Mouse (Mus musculus) kidney, adult 2 months (tissue): ENCODE data around the gene Mt1. TPM values are rescaled to one million over a fixed set of nuclear protein-coding genes. Genes with fewer than 3 reads are reported as not detected.
"Not testable (repeated sequence)": the region's sequence is repeated elsewhere in the genome, so short reads cannot be mapped to it uniquely, and the experiment has no call there.

ENCODE experiments used
- DNase-seq: peaks from one replicate; pipeline ENCODE4 v3.0.0; 2021
- H3K27ac ChIP-seq: fragments of 200-500 bp; 2 replicates; pipeline ENCODE4 v1.5.1; 2012; ENCODE audit warnings: low read depth, low read length, control low read depth, inconsistent platforms; ENCODE audit not compliant: insufficient read depth
- H3K27me3 ChIP-seq: fragments of 200-500 bp; replicated peaks from 2 replicates; pipeline ENCODE4 v1.6.1; 2012; ENCODE audit warnings: mild to moderate bottlenecking, moderate library complexity, low read length, inconsistent platforms; ENCODE audit not compliant: control insufficient read depth, insufficient read depth
- H3K36me3 ChIP-seq: fragments of 200-500 bp; 2 replicates; pipeline ENCODE4 v1.6.1; 2012; ENCODE audit warnings: mild to moderate bottlenecking, moderate library complexity, low read length, inconsistent platforms; ENCODE audit not compliant: control insufficient read depth, insufficient read depth
- H3K4me1 ChIP-seq: fragments of 200-500 bp; 2 replicates; pipeline ENCODE4 v1.6.1; 2011; ENCODE audit warnings: low read length; ENCODE audit not compliant: control insufficient read depth, insufficient read depth
- H3K4me3 ChIP-seq: fragments of 200-500 bp; 2 replicates; pipeline ENCODE4 v1.5.1; 2011; ENCODE audit warnings: mild to moderate bottlenecking, low read depth, low read length, control low read depth; ENCODE audit not compliant: insufficient read depth
- CTCF ChIP-seq: fragments of 200-500 bp; conservative IDR thresholded peaks from 2 replicates; pipeline ENCODE4 v1.5.1; 2011; ENCODE audit warnings: low read depth, mild to moderate bottlenecking, control low read depth, low read length, moderate library complexity, mixed read lengths; ENCODE audit not compliant: insufficient read depth, insufficient read length
- POLR2A ChIP-seq: fragments of 200-500 bp; IDR thresholded peaks from one replicate; pipeline ENCODE4 v1.6.1; 2011; ENCODE audit warnings: low read depth, low read length, control low read depth
- WGBS: fragments of 180-500 bp; shearing (Covaris S2); methylation state at CpG from one replicate; pipeline ENCODE4 v1.1.7; 2018; 5-methylcytosine and 5-hydroxymethylcytosine counted together
- polyA plus RNA-seq: library from polyadenylated mRNA; depleted of rRNA; stranded (reverse); fragments of >200 nt; gene quantifications from 2 replicates; pipeline ENCODE4 v1.2.3, GENCODE M21; 2012; rRNA removed

Gene Mt1
- polyA plus RNA-seq = 906 and 994 TPM in 2 replicates

- Histone ChIP-seq H3K27ac (peak within 1 kb of the TSS; percentile 90), H3K36me3 (no peaks in the 10 kb centered on the region), H3K4me1 (peaks cover 4% of the 10 kb centered on the region; the same call in 1 of the 2 replicates), H3K4me3 (peak within 1 kb of the TSS; percentile 70), H3K27me3 (no peaks in the 10 kb centered on the region)
- TF ChIP-seq CTCF = no peak
- peak; percentile 87 for TF ChIP-seq POLR2A
- WGBS = under 1% methylated on average over 50 of the region's 50 CpGs
- peak; percentile 93 for DNase-seq
Observed at GRCm38 (mm10) chr8:94178857-94179712, at the start of gene Mt1. Gene Mt1 (plus strand): TSS chr8:94179082.

- Histone ChIP-seq H3K27ac (no peak overlapping the region), H3K4me3 (no peak overlapping the region), H3K27me3 (no peaks in the 10 kb centered on the region), H3K36me3 (no peaks in the 10 kb centered on the region), H3K4me1 (no peaks in the 10 kb centered on the region)
- 91% methylated on average over 6 of the region's 6 CpGs for WGBS
- DNase-seq = no peak
- TF ChIP-seq POLR2A = no peak
- TF ChIP-seq CTCF = no peak
Observed at GRCm38 (mm10) chr8:94129133-94129789, 49.6 kb upstream of the Mt1 start.

GRCm38 (mm10) chr8:94130126-94130525 lies 48.8 kb upstream of the Mt1 start:
- no peak for DNase-seq
- H3K4me3 ChIP-seq = no peak overlapping the region
- 77% methylated on average over 4 of the region's 4 CpGs for WGBS
- H3K27me3 ChIP-seq = no peaks in the 10 kb centered on the region
- no peaks in the 10 kb centered on the region for H3K4me1 ChIP-seq
- H3K36me3 ChIP-seq = no peaks in the 10 kb centered on the region
- no peak overlapping the region for H3K27ac ChIP-seq
- TF ChIP-seq CTCF (no peak), POLR2A (no peak)

- Histone ChIP-seq H3K4me1 (no peaks in the 10 kb centered on the region), H3K27me3 (no peaks in the 10 kb centered on the region), H3K4me3 (no peak overlapping the region), H3K27ac (no peak overlapping the region), H3K36me3 (no peaks in the 10 kb centered on the region)
- TF ChIP-seq CTCF (no peak), POLR2A (no peak)
- WGBS = 72% methylated on average over 5 of the region's 5 CpGs
- no peak for DNase-seq
Observed at GRCm38 (mm10) chr8:94132096-94132495, 46.8 kb upstream of the Mt1 start.

GRCm38 (mm10) chr8:94134601-94135000 lies 44.3 kb upstream of the Mt1 start:
- 34% methylated on average over 3 of the region's 3 CpGs for WGBS
- not testable (repeated sequence) for DNase-seq, H3K27ac ChIP-seq, H3K4me1 ChIP-seq, H3K27me3 ChIP-seq, H3K36me3 ChIP-seq, H3K4me3 ChIP-seq

GRCm38 (mm10) chr8:94135556-94135955 lies 43.3 kb upstream of the Mt1 start:
- DNase-seq = no peak
- H3K4me1 ChIP-seq = no peaks in the 10 kb centered on the region
- no peak overlapping the region for H3K27ac ChIP-seq
- WGBS = 93% methylated on average over 6 of the region's 6 CpGs
- H3K4me3 ChIP-seq = no peak overlapping the region
- TF ChIP-seq CTCF = no peak
- no peak for TF ChIP-seq POLR2A
- no peaks in the 10 kb centered on the region for H3K36me3 ChIP-seq
- no peaks in the 10 kb centered on the region for H3K27me3 ChIP-seq

GRCm38 (mm10) chr8:94136192-94136591 lies 42.7 kb upstream of the Mt1 start:
- no peak overlapping the region for H3K27ac ChIP-seq
- no peak overlapping the region for H3K4me3 ChIP-seq
- WGBS = 73% methylated on average over 7 of the region's 7 CpGs
- no peaks in the 10 kb centered on the region for H3K36me3 ChIP-seq
- no peaks in the 10 kb centered on the region for H3K27me3 ChIP-seq
- no peaks in the 10 kb centered on the region for H3K4me1 ChIP-seq
- no peak for TF ChIP-seq CTCF
- TF ChIP-seq POLR2A = no peak
- DNase-seq = no peak

- WGBS = 43% methylated on average over 6 of the region's 6 CpGs
Observed at GRCm38 (mm10) chr8:94136933-94137332, 41.9 kb upstream of the Mt1 start, which contains the start of gene Mt4. Gene Mt4 (plus strand): TSS chr8:94137197.

More at GRCm38 (mm10) chr8:94136933-94137332, 41.9 kb upstream of the Mt1 start, which contains the start of gene Mt4:
- no peaks in the 10 kb centered on the region for H3K36me3 ChIP-seq
- no peak within 1 kb of the TSS for H3K27ac ChIP-seq
- no peak for DNase-seq
- H3K4me3 ChIP-seq = no peak within 1 kb of the TSS
- H3K4me1 ChIP-seq = no peaks in the 10 kb centered on the region
- H3K27me3 ChIP-seq = no peaks in the 10 kb centered on the region
- TF ChIP-seq POLR2A = no peak
- TF ChIP-seq CTCF = no peak
